ENCODE assay signal across 8 mouse cellular contexts in the genomic region with DNA sequence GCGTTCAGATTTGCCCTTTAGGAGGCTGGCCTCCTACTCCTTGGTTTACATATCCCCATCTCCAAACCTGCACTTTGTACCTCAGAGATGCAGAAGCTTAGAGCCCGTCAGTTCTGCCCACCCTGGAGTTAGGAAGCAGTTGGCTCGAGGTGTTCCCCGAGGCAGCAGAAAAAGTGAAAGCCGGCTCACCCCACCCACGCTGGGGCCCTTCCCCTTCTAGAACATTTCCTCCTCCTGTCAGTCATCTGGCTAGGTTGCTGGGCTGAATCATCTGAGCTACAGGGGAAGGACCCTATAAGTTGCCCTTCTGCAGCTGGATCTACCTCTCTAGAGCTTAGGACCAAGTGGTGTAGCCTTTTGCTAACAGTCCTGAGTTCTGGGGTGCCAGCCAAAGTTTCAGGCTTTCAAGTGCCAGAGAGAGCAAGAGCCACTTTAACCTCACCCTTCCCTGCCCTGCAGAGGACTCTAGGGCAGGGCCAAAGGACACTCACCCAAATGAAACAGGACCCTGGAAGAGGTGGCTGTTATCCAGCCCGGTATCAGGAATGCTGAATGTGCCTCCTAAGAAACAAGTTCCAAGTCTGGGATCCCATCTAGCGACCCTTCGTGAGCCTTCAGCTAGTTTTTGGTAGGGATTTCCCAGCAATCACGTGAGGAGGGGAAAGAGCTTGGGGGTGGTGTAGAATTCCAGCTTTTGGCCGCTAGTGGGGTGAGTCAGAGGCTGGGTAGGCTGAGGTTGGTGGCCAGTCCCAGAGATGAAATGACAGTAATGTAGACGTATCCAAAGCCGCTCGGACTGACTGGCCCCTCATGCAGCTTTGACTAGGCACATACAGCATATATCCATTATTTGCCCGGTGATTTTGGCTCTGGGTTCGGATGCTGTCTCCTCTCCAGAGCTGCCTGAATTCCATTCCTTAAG. TPM values are rescaled to one million over a fixed set of nuclear protein-coding genes. Genes with fewer than 3 reads are reported as not detected.
A peak's percentile ranks its signal among the peaks of the same experiment; 100 is the strongest.
DNase-seq lines count a peak whose midpoint lies in the region; ATAC-seq and TF ChIP-seq lines count a peak whose summit lies in the region.

No protein-coding gene starts in this region.

- 21% methylated on average over 16 of the region's 16 CpGs for WGBS in embryonic facial prominence, embryonic 13.5 days
- WGBS in kidney, adult 2 months = 6% methylated on average over 16 of the region's 16 CpGs

- peak overlapping the region; percentile 38 for H3K4me3 ChIP-seq in ES-Bruce4 (ENCODE audit: low read depth, low read length)
- H3K4me3 ChIP-seq in embryonic facial prominence, embryonic 13.5 days = peak overlapping the region; percentile 77
- H3K4me3 ChIP-seq in kidney, adult 2 months (ENCODE audit: insufficient read depth, low read depth, low read length) = peak overlapping the region; percentile 40

- peak; percentile 23; the same call in 1 of the 2 replicates for ATAC-seq in embryonic facial prominence, embryonic 13.5 days (ENCODE audit: insufficient number of reproducible peaks, insufficient read depth, low FRiP score, low TSS enrichment, low read depth)

- no peak for TF ChIP-seq POLR2A in ES-Bruce4 (IDR thresholded peaks at IDR 0.05; ENCODE audit: insufficient read depth, low read length)
- no peak for TF ChIP-seq POLR2A in kidney, adult 2 months (IDR thresholded peaks at IDR 0.05; ENCODE audit: low read depth, low read length)

- H3K4me1 ChIP-seq in ES-Bruce4 (ENCODE audit: control insufficient read depth, insufficient read depth, low read length) = peaks cover 2% of the 10 kb centered on the region
- H3K4me1 ChIP-seq in embryonic facial prominence, embryonic 13.5 days = peaks cover 58% of the 10 kb centered on the region
- peaks cover 18% of the 10 kb centered on the region for H3K4me1 ChIP-seq in kidney, adult 2 months (ENCODE audit: control insufficient read depth, insufficient read depth, low read length)

- DNase-seq in 3134 (ENCODE audit: extremely low read depth, insufficient read length, low spot score) = peak; percentile 77
- peak; percentile 79 to 82 for DNase-seq in heart, adult 9 months (ENCODE audit: low spot score in 2 of 2)
- DNase-seq in kidney, adult 2 months = peak; percentile 87
- DNase-seq in lung, postnatal 10 days = peak; percentile 81
- peak; percentile 87 for DNase-seq in skeletal muscle tissue, adult 2 months (ENCODE audit: low read depth, low spot score)
- no peak for DNase-seq in left cerebral cortex, adult 11 months (ENCODE audit: low spot score)

- H3K4me2 ChIP-seq in embryonic facial prominence, embryonic 13.5 days = peak overlapping the region; percentile 95

- peak overlapping the region; percentile 10; the same call in 1 of the 2 replicates for H3K27ac ChIP-seq in ES-Bruce4 (ENCODE audit: insufficient read depth, low read length)
- H3K27ac ChIP-seq in embryonic facial prominence, embryonic 13.5 days = peak overlapping the region; percentile 85
- peak overlapping the region; percentile 81 for H3K27ac ChIP-seq in kidney, adult 2 months (ENCODE audit: insufficient read depth, low read depth, low read length)

- peaks cover 8% of the 10 kb centered on the region for H3K36me3 ChIP-seq in ES-Bruce4 (ENCODE audit: control insufficient read depth, insufficient read depth, low read length, poor library complexity, severe bottlenecking)
- H3K36me3 ChIP-seq in embryonic facial prominence, embryonic 13.5 days = peaks cover 18% of the 10 kb centered on the region
- no peaks in the 10 kb centered on the region for H3K36me3 ChIP-seq in kidney, adult 2 months (ENCODE audit: control insufficient read depth, insufficient read depth, low read length)

- TF ChIP-seq CTCF in ES-Bruce4 (IDR thresholded peaks at IDR 0.05; ENCODE audit: low read depth, low read length) = no peak
- TF ChIP-seq CTCF in kidney, adult 2 months (conservative IDR thresholded peaks at IDR 0.05; ENCODE audit: insufficient read depth, insufficient read length, low read depth, low read length) = no peak

- H3K9me3 ChIP-seq in ES-Bruce4 (replicated peaks; ENCODE audit: control insufficient read depth, insufficient read depth, low read length, poor library complexity, severe bottlenecking) = no peaks in the 10 kb centered on the region
- no peaks in the 10 kb centered on the region for H3K9me3 ChIP-seq in embryonic facial prominence, embryonic 13.5 days

- H3K27me3 ChIP-seq in ES-Bruce4 (ENCODE audit: control insufficient read depth, insufficient read depth, low read length, poor library complexity, severe bottlenecking) = no peaks in the 10 kb centered on the region
- no peaks in the 10 kb centered on the region for H3K27me3 ChIP-seq in embryonic facial prominence, embryonic 13.5 days
- H3K27me3 ChIP-seq in kidney, adult 2 months (replicated peaks; ENCODE audit: control insufficient read depth, insufficient read depth, low read length) = no peaks in the 10 kb centered on the region

- H3K9ac ChIP-seq in ES-Bruce4 (ENCODE audit: low read depth, poor library complexity, severe bottlenecking) = peak overlapping the region; percentile 17
- peak overlapping the region; percentile 61 for H3K9ac ChIP-seq in embryonic facial prominence, embryonic 13.5 days

- TF ChIP-seq EP300 in ES-Bruce4 (IDR thresholded peaks at IDR 0.05; ENCODE audit: insufficient read depth, low read depth, low read length) = no peak

RNA-seq across cellular contexts. Expression of a gene that starts 0.5 kb away (rescaled TPM):
- polyA plus RNA-seq in ES-Bruce4 (2011; ENCODE audit: insufficient read depth, insufficient read length, low read depth, missing spikeins) = 5.1 and 8.0 TPM in 2 replicates
- 3.2 and 4.1 TPM in 2 replicates for polyA plus RNA-seq in embryonic facial prominence, embryonic 13.5 days (2015; fragmentation: Nextera tagmentation; extraction: Ambion mirVana)
- 25.8 and 31.9 TPM in 2 replicates for polyA plus RNA-seq in kidney, adult 2 months (2012; rRNA removed)

RNA-seq across cellular contexts. Expression of a gene that starts 0.5 kb away (rescaled TPM):
- 82.1 and 89.4 TPM in 2 replicates for polyA plus RNA-seq in ES-Bruce4 (2011; ENCODE audit: insufficient read depth, insufficient read length, low read depth, missing spikeins)
- 43.9 and 49.8 TPM in 2 replicates for polyA plus RNA-seq in embryonic facial prominence, embryonic 13.5 days (2015; fragmentation: Nextera tagmentation; extraction: Ambion mirVana)
- polyA plus RNA-seq in kidney, adult 2 months (2012; rRNA removed) = 17.5 and 20.7 TPM in 2 replicates

RNA-seq across cellular contexts. Expression of a gene that starts 10.5 kb away (rescaled TPM):
- 0.30 and 0.44 TPM in 2 replicates for polyA plus RNA-seq in ES-Bruce4 (2011; ENCODE audit: insufficient read depth, insufficient read length, low read depth, missing spikeins)
- polyA plus RNA-seq in embryonic facial prominence, embryonic 13.5 days (2015; fragmentation: Nextera tagmentation; extraction: Ambion mirVana) = 0.53 TPM in 1 of 2 replicates, not detected in the other
- polyA plus RNA-seq in kidney, adult 2 months (2012; rRNA removed) = 0.07 TPM in 1 of 2 replicates, not detected in the other

RNA-seq across cellular contexts. Expression of a gene that starts 23.2 kb away (rescaled TPM):
- 99.2 and 115 TPM in 2 replicates for polyA plus RNA-seq in ES-Bruce4 (2011; ENCODE audit: insufficient read depth, insufficient read length, low read depth, missing spikeins)
- 128 and 133 TPM in 2 replicates for polyA plus RNA-seq in embryonic facial prominence, embryonic 13.5 days (2015; fragmentation: Nextera tagmentation; extraction: Ambion mirVana)
- 90.3 and 115 TPM in 2 replicates for polyA plus RNA-seq in kidney, adult 2 months (2012; rRNA removed)

RNA-seq across cellular contexts. Expression of a gene that starts 23.5 kb away (rescaled TPM):
- not detected in 2 replicates for polyA plus RNA-seq in ES-Bruce4 (2011; ENCODE audit: insufficient read depth, insufficient read length, low read depth, missing spikeins)
- polyA plus RNA-seq in embryonic facial prominence, embryonic 13.5 days (2015; fragmentation: Nextera tagmentation; extraction: Ambion mirVana) = not detected in 2 replicates
- polyA plus RNA-seq in kidney, adult 2 months (2012; rRNA removed) = not detected in 2 replicates

Comparison
In these comparisons a context has a peak if more than half of its experiments do, and no peak if none do; other contexts are left out.
1. H3K27ac ChIP-seq: peak in every context shown above with its lines; median percentile 85 in embryonic facial prominence, embryonic 13.5 days; 81 in kidney, adult 2 months; 10 in ES-Bruce4.